9 mouse cellular contexts compared by ENCODE assay signal in the genomic region with DNA sequence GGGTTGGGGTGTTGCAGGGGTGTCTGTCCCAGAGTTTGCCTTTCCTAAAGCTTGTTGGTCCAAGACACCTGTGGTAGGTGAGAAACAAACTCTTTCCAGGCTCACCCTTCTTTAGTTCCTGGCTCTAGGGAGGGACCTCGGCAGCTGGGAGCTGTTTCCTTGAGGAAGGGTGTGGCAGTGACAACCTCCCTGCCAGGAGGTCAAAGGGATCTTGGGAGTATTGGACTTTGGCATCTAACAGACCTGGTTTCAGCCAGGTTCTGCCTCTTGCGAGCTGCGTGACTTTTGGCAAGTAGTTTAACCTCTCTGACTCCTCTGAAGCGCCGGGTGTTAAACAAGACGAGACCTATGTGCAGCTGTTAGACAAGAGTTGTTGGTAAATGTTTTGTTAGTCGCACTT. TPM values are rescaled to one million over a fixed set of nuclear protein-coding genes. Genes with fewer than 3 reads are reported as not detected.
A peak's percentile ranks its signal among the peaks of the same experiment; 100 is the strongest.
DNase-seq lines count a peak whose midpoint lies in the region; ATAC-seq and TF ChIP-seq lines count a peak whose summit lies in the region.
"Had no signal": no experiment of that assay in that cellular context is flagged by ENCODE, and none has a peak within 500 bp of the region (broad histone marks: within the 10 kb centered on the region; RNA-seq: fewer than 3 reads in every experiment).

No protein-coding gene starts in this region.

- ATAC-seq in lung, embryonic 16.5 days (ENCODE audit: low read depth) = no peak
- ATAC-seq in midbrain, postnatal 0 days (ENCODE audit: low FRiP score) = no peak

- no peaks in the 10 kb centered on the region for H3K9me3 ChIP-seq in lung, embryonic 16.5 days (ENCODE audit: control insufficient read depth, low read length)
- H3K9me3 ChIP-seq in midbrain, postnatal 0 days (ENCODE audit: low read length) = no peaks in the 10 kb centered on the region

- WGBS in lung, embryonic 16.5 days = 33% methylated on average over 7 of the region's 7 CpGs
- WGBS in midbrain, postnatal 0 days = 84% methylated on average over 7 of the region's 7 CpGs

- no peak; the same call in 1 of the 2 replicates for TF ChIP-seq POLR2A in embryonic fibroblast, embryonic 13.5 days (IDR thresholded peaks at IDR 0.05; ENCODE audit: low read depth, low read length)

- H3K4me1 ChIP-seq in embryonic fibroblast, embryonic 13.5 days (ENCODE audit: control insufficient read depth, insufficient read depth, low read length) = peaks cover 12% of the 10 kb centered on the region; the same call in 1 of the 2 replicates
- peaks cover 72% of the 10 kb centered on the region for H3K4me1 ChIP-seq in lung, embryonic 16.5 days (replicated peaks; ENCODE audit: control insufficient read depth, insufficient read depth, low read length)
- H3K4me1 ChIP-seq in midbrain, postnatal 0 days (ENCODE audit: insufficient read depth, low read length) = no peaks in the 10 kb centered on the region

- 0 out of 2 replicates have a peak, but pooled peaks cover 3% of the 10 kb centered on the region for H3K36me3 ChIP-seq in lung, embryonic 16.5 days (ENCODE audit: control insufficient read depth, insufficient read depth, low read length)
- H3K36me3 ChIP-seq in midbrain, postnatal 0 days (ENCODE audit: insufficient read depth, low read length) = no peaks in the 10 kb centered on the region

- H3K9ac ChIP-seq in lung, embryonic 16.5 days (ENCODE audit: low read length) = peak overlapping the region; percentile 54
- H3K9ac ChIP-seq in midbrain, postnatal 0 days (replicated peaks; ENCODE audit: low read length, poor library complexity, severe bottlenecking) = no peak overlapping the region

- peak overlapping the region; percentile 91 for H3K27ac ChIP-seq in embryonic fibroblast, embryonic 13.5 days (ENCODE audit: insufficient read depth, low read length)
- peak overlapping the region; percentile 98 for H3K27ac ChIP-seq in lung, embryonic 16.5 days (ENCODE audit: low read length)
- no peak overlapping the region for H3K27ac ChIP-seq in midbrain, postnatal 0 days (ENCODE audit: low read depth, low read length)

- peak overlapping the region; percentile 57 for H3K4me2 ChIP-seq in lung, embryonic 16.5 days (ENCODE audit: low read depth, low read length)
- no peak overlapping the region for H3K4me2 ChIP-seq in midbrain, postnatal 0 days (ENCODE audit: low read depth, low read length, poor library complexity, severe bottlenecking)

- H3K4me3 ChIP-seq in embryonic fibroblast, embryonic 13.5 days (ENCODE audit: insufficient read depth, low read length) = peak overlapping the region; percentile 74
- peak overlapping the region; percentile 38 for H3K4me3 ChIP-seq in lung, embryonic 16.5 days (ENCODE audit: low read length)
- no peak overlapping the region for H3K4me3 ChIP-seq in midbrain, postnatal 0 days (ENCODE audit: low read depth, low read length)

- peak; percentile 16 for DNase-seq in adrenal gland, postnatal 14 days
- no peak for DNase-seq in adrenal gland, adult 8-10 months
- DNase-seq in kidney, adult 9 months = peak; percentile 75
- no peak for DNase-seq in cerebellum, adult 9-10 months
- DNase-seq in midbrain, postnatal 0 days (ENCODE audit: low spot score) = no peak
- no peak for DNase-seq in retina, embryonic 14.5 days (ENCODE audit: low spot score)
- DNase-seq: gastrocnemius, postnatal 14 days had no signal

- H3K27me3 ChIP-seq in lung, embryonic 16.5 days (ENCODE audit: control insufficient read depth, insufficient read depth, low read depth, low read length) = no peaks in the 10 kb centered on the region
- H3K27me3 ChIP-seq in midbrain, postnatal 0 days (ENCODE audit: insufficient read depth, low read length) = no peaks in the 10 kb centered on the region

- no peak for TF ChIP-seq CTCF in embryonic fibroblast, embryonic 13.5 days (IDR thresholded peaks at IDR 0.05; ENCODE audit: borderline replicate concordance, insufficient read depth, low read length)
- TF ChIP-seq CTCF in midbrain, postnatal 0 days (IDR thresholded peaks at IDR 0.05) = no peak

RNA-seq across cellular contexts. Expression of gene Ston1, which starts 29.7 kb away (rescaled TPM):
- total RNA-seq in adrenal gland, postnatal 14 days (2021) = 28.0 and 31.0 TPM in 2 replicates
- 10 to 100 TPM; 32.2 to 49.3 (median 41.6) TPM for total RNA-seq in adrenal gland, adult 8-10 months (2022)
- 88.3 and 103 TPM in 2 replicates for polyA plus RNA-seq in embryonic fibroblast, embryonic 13.5 days (2011; ENCODE audit: insufficient read length, low read depth, missing spikeins)
- 7.0 and 8.0 TPM in 2 replicates for polyA plus RNA-seq in lung, embryonic 16.5 days (2015; fragmentation: Nextera tagmentation; extraction: Ambion mirVana)
- total RNA-seq in midbrain, postnatal 0 days (2014; rRNA removed) = 4.0 and 5.0 TPM in 2 replicates
- 1.1 and 1.3 TPM in 2 replicates for polyA plus RNA-seq in midbrain, postnatal 0 days (2015; fragmentation: Nextera tagmentation; extraction: Ambion mirVana)

RNA-seq across cellular contexts. Expression of gene Gtf2a1l, which starts 41.3 kb away (rescaled TPM):
- total RNA-seq in adrenal gland, postnatal 14 days (2021) = not detected in 2 replicates
- total RNA-seq in adrenal gland, adult 8-10 months (2022) = not detected
- not detected in 2 replicates for polyA plus RNA-seq in embryonic fibroblast, embryonic 13.5 days (2011; ENCODE audit: insufficient read length, low read depth, missing spikeins)
- polyA plus RNA-seq in lung, embryonic 16.5 days (2015; fragmentation: Nextera tagmentation; extraction: Ambion mirVana) = 0.28 and 0.49 TPM in 2 replicates
- total RNA-seq in midbrain, postnatal 0 days (2014; rRNA removed) = not detected in 2 replicates
- polyA plus RNA-seq in midbrain, postnatal 0 days (2015; fragmentation: Nextera tagmentation; extraction: Ambion mirVana) = 0.29 and 0.39 TPM in 2 replicates
- total RNA-seq: gastrocnemius, postnatal 14 days had no signal

Comparison
In these comparisons a context has a peak if more than half of its experiments do, and no peak if none do; other contexts are left out.
1. DNase-seq: peak in adrenal gland, postnatal 14 days (single experiment) and kidney, adult 9 months (single experiment); none in adrenal gland, adult 8-10 months (single experiment), cerebellum, adult 9-10 months (single experiment), midbrain, postnatal 0 days (single experiment) and retina, embryonic 14.5 days (single experiment).